Mouse (Mus musculus): ENCODE results near the gene Rbfox1.

DNA sequence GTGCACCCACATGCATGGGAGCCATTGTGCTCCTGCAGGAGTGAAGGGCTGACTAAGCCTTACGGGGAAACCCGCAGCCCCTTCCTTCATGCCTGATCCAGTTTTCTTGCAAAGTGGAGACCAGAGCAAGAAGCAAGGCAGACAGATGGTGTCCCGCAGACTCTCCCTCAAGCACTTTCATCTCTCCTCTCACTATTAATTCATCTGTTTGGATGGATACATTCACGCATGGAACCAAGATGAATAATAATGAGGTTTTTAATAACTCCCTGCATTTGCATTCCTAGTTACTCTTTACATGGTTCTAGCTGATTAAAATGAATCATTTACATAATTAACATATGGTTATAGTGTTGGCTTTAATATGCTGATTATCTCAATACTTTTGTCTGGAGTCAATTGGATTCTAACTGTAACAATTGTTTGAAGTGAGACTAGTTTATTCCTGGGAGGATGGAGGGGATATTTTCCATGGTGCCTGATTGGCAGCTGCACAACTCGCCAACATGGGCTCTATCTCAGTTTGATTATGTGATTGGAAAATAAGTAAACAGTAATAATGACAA is 1221.4 kb downstream of the Rbfox1 start:
- no peak for TF ChIP-seq CTCF (IDR thresholded peaks at IDR 0.05)
- TF ChIP-seq POLR2A (IDR thresholded peaks at IDR 0.05; ENCODE audit: insufficient read depth, low read depth, low read length): no peak
- no peak for TF ChIP-seq EP300 (IDR thresholded peaks at IDR 0.05; ENCODE audit: insufficient read depth, low read depth, low read length)
